Mouse (Mus musculus): Measurements from ENCODE around the gene Aff1. TPM values are rescaled to one million over a fixed set of nuclear protein-coding genes. Genes with fewer than 3 reads are reported as not detected.

Gene Aff1
- polyA plus RNA-seq, 1 experiment from 2014 or later, result 7.3 TPM

DNA sequence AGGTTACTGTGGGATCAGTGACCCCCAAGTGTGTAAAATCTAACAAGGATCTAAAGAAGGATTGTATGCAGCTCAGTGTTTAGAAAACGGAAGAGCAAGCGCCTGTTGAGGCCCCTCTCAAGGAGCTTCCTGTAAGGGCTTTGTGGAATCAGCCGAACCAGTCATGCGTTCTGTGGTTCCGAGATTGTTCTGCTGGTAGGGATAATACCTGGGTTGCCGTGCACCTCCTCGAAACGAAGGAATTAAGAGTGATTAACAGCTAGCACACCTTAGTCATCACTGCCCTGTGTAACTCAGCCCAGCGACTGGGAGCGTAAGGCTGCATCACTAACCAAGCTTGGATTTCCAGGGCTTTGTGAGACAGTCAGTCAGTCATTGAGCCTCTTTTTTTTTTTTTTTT, 87.7 kb downstream of the Aff1 start:
- H3K4me1 ChIP-seq (replicated peaks; ENCODE audit: control insufficient read depth, insufficient read depth, low read length), result peaks cover 23% of the 10 kb centered on the region
- ATAC-seq (replicated peaks; ENCODE audit: low FRiP score, low TSS enrichment, low read depth), result no peak
- H3K9me3 ChIP-seq (ENCODE audit: control insufficient read depth, low read length), result no peaks in the 10 kb centered on the region
- no peak overlapping the region for H3K9ac ChIP-seq (ENCODE audit: low read length)
- peaks cover 11% of the 10 kb centered on the region; the same call in 1 of the 2 replicates for H3K36me3 ChIP-seq (ENCODE audit: control insufficient read depth, insufficient read depth, low read length)
- H3K27ac ChIP-seq (ENCODE audit: low read depth), result no peak overlapping the region
- no peak for DNase-seq (ENCODE audit: low spot score)
- no peak overlapping the region for H3K4me2 ChIP-seq (ENCODE audit: low read length)
- WGBS, result 37% methylated on average over 10 of the region's 10 CpGs
- no peak overlapping the region for H3K4me3 ChIP-seq (ENCODE audit: low read depth, low read length)
- H3K27me3 ChIP-seq (replicated peaks; ENCODE audit: control insufficient read depth, insufficient read depth, low read length), result no peaks in the 10 kb centered on the region

DNA sequence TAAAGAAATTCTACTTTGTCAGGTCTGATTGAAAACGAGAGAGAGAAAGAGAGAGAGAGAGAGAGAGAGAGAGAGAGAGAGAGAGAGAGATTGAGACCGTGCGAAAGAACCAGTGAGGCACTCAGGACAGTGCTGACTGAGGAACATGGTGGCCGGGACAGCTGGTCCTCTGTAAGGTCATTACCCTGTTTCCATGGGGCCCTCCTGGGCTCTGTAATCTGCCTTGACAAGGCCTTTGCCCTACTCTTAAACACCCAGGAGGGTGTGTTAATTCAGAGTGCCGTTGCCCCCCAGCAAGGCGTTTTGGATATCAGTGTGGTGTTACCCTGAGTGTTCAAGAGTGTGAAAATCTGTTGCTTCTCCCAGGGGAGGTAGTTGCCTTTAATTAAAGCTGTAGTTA, 88.1 kb downstream of the Aff1 start:
- Histone ChIP-seq H3K9ac (ENCODE audit: low read length) (no peak overlapping the region), H3K4me2 (ENCODE audit: low read length) (no peak overlapping the region), H3K27ac (ENCODE audit: low read depth) (no peak overlapping the region), H3K36me3 (ENCODE audit: control insufficient read depth, insufficient read depth, low read length) (peaks cover 12% of the 10 kb centered on the region; the same call in 1 of the 2 replicates), H3K4me1 (replicated peaks; ENCODE audit: control insufficient read depth, insufficient read depth, low read length) (peaks cover 23% of the 10 kb centered on the region), H3K4me3 (ENCODE audit: low read depth, low read length) (no peak overlapping the region), H3K27me3 (replicated peaks; ENCODE audit: control insufficient read depth, insufficient read depth, low read length) (no peaks in the 10 kb centered on the region), H3K9me3 (ENCODE audit: control insufficient read depth, low read length) (no peaks in the 10 kb centered on the region)
- DNase-seq (ENCODE audit: low spot score), result no peak
- WGBS, result 44% methylated on average over 6 of the region's 6 CpGs
- no peak for ATAC-seq (replicated peaks; ENCODE audit: low FRiP score, low TSS enrichment, low read depth)

DNA sequence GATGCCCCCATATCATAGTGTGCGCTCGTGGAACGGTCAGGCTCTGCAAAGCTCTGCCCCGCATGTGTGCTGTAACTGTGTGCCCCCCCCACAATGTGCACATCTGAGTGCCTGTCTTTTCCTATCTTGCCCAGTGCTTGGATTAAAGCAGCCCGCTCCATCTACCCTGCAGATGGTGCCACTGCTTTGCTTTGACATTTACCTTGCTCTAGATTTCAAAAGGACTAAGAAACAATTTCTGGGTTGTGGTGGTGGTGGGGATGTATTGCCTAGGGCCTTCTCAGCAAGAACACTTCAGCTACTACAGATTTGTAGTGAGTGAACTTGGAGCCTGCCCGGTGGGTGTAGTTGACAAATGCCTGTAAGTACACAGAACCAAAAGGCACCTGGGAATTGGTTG, 88.7 kb downstream of the Aff1 start:
- peaks cover 12% of the 10 kb centered on the region; the same call in 1 of the 2 replicates for H3K36me3 ChIP-seq (ENCODE audit: control insufficient read depth, insufficient read depth, low read length)
- WGBS, result 83% methylated on average over 6 of the region's 6 CpGs
- ATAC-seq (replicated peaks; ENCODE audit: low FRiP score, low TSS enrichment, low read depth) (no peak), DNase-seq (ENCODE audit: low spot score) (no peak)
- peaks cover 23% of the 10 kb centered on the region for H3K4me1 ChIP-seq (replicated peaks; ENCODE audit: control insufficient read depth, insufficient read depth, low read length)
- no peak overlapping the region for H3K9ac ChIP-seq (ENCODE audit: low read length)
- no peak overlapping the region for H3K4me3 ChIP-seq (ENCODE audit: low read depth, low read length)
- no peak overlapping the region for H3K27ac ChIP-seq (ENCODE audit: low read depth)
- no peak overlapping the region for H3K4me2 ChIP-seq (ENCODE audit: low read length)
- no peaks in the 10 kb centered on the region for H3K27me3 ChIP-seq (replicated peaks; ENCODE audit: control insufficient read depth, insufficient read depth, low read length)
- no peaks in the 10 kb centered on the region for H3K9me3 ChIP-seq (ENCODE audit: control insufficient read depth, low read length)

DNA sequence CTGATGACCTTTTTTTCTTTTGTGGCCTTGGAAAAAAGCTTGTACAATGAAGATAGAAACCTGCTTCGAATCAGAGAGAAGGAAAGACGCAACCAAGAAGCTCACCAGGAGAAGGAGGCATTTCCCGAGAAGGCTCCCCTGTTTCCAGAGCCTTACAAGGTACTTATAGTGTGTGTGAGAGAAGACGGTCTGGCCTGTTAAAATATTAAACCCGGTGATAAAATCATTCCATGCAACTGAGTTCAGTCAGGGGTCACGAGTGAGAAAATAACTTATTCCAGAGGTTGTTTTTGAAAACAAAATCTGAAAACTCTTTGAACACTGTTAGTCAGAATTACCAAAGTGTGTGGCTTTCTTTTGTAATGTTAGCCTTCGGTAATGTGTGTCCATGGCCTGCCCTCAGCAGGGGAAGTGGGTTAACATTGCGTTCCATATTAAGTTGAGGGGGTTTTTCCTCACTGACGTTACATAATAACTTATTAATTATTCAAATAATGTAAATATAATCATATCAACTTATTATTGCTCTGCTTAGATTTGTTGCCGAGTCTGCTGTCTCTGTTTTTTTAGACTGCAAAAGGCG, 91.0 kb downstream of the Aff1 start:
- DNase-seq (ENCODE audit: low spot score), result no peak
- WGBS, result 71% methylated on average over 11 of the region's 11 CpGs
- Histone ChIP-seq H3K4me2 (ENCODE audit: low read length) (no peak overlapping the region), H3K4me1 (replicated peaks; ENCODE audit: control insufficient read depth, insufficient read depth, low read length) (peaks cover 13% of the 10 kb centered on the region), H3K9me3 (ENCODE audit: control insufficient read depth, low read length) (no peaks in the 10 kb centered on the region), H3K36me3 (ENCODE audit: control insufficient read depth, insufficient read depth, low read length) (peaks cover 12% of the 10 kb centered on the region; the same call in 1 of the 2 replicates), H3K27me3 (replicated peaks; ENCODE audit: control insufficient read depth, insufficient read depth, low read length) (no peaks in the 10 kb centered on the region), H3K9ac (ENCODE audit: low read length) (no peak overlapping the region), H3K4me3 (ENCODE audit: low read depth, low read length) (no peak overlapping the region), H3K27ac (ENCODE audit: low read depth) (no peak overlapping the region)
- ATAC-seq (replicated peaks; ENCODE audit: low FRiP score, low TSS enrichment, low read depth), result no peak

DNA sequence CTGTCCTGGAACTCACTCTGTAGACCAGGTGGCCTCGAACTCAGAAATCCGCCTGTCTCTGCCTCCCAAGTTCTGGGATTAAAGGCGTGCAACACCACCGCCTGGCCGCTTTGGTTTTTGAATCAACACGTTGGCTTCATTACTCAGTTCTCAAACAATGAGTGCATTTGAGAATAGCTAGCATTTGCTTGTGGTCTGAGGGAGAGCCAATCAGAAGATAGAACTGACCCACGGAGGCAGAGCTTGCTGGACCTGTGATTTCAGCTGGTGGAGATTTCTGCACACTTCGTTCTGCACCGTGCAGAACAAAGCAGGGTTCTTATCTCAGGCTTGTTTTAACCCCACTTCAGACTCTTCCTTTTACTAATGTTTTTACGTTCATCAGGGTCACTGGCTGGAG, 93.9 kb downstream of the Aff1 start:
- Histone ChIP-seq H3K27ac (ENCODE audit: low read depth) (no peak overlapping the region), H3K36me3 (ENCODE audit: control insufficient read depth, insufficient read depth, low read length) (peaks cover 12% of the 10 kb centered on the region; the same call in 1 of the 2 replicates), H3K4me1 (replicated peaks; ENCODE audit: control insufficient read depth, insufficient read depth, low read length) (0 out of 2 replicates have a peak, but pooled peaks cover 4% of the 10 kb centered on the region), H3K4me2 (ENCODE audit: low read length) (no peak overlapping the region), H3K4me3 (ENCODE audit: low read depth, low read length) (no peak overlapping the region), H3K9ac (ENCODE audit: low read length) (no peak overlapping the region), H3K9me3 (ENCODE audit: control insufficient read depth, low read length) (no peaks in the 10 kb centered on the region), H3K27me3 (replicated peaks; ENCODE audit: control insufficient read depth, insufficient read depth, low read length) (no peaks in the 10 kb centered on the region)
- DNase-seq (ENCODE audit: low spot score) (no peak), ATAC-seq (replicated peaks; ENCODE audit: low FRiP score, low TSS enrichment, low read depth) (no peak)
- 80% methylated on average over 10 of the region's 10 CpGs for WGBS

DNA sequence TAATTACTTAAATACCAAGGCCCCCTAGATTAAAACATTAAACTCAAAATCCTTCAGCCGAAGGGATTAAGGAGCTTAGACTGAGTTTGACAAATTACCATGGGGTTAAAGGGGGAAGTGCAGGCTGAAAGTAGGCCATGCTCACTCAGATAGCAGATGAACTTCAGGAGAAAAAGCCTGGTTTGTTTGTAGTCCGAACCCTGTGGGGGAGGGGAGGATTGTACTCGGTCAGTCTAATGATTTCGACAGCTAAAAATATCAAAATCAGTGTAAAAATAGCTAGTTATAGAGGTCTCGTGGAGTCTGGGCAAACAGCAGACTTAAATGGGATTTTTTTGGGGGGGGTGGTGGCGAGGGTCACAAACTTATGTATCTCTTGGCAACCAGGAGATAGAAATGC, 96.3 kb downstream of the Aff1 start:
- Histone ChIP-seq H3K4me3 (ENCODE audit: low read depth, low read length) (no peak overlapping the region), H3K4me1 (replicated peaks; ENCODE audit: control insufficient read depth, insufficient read depth, low read length) (0 out of 2 replicates have a peak, but pooled peaks cover 4% of the 10 kb centered on the region), H3K27me3 (replicated peaks; ENCODE audit: control insufficient read depth, insufficient read depth, low read length) (no peaks in the 10 kb centered on the region), H3K27ac (ENCODE audit: low read depth) (no peak overlapping the region), H3K9me3 (ENCODE audit: control insufficient read depth, low read length) (no peaks in the 10 kb centered on the region), H3K36me3 (ENCODE audit: control insufficient read depth, insufficient read depth, low read length) (peaks cover 12% of the 10 kb centered on the region; the same call in 1 of the 2 replicates), H3K9ac (ENCODE audit: low read length) (no peak overlapping the region), H3K4me2 (ENCODE audit: low read length) (no peak overlapping the region)
- DNase-seq (ENCODE audit: low spot score) (no peak), ATAC-seq (replicated peaks; ENCODE audit: low FRiP score, low TSS enrichment, low read depth) (no peak)
- WGBS, result 28% methylated on average over 6 of the region's 6 CpGs

DNA sequence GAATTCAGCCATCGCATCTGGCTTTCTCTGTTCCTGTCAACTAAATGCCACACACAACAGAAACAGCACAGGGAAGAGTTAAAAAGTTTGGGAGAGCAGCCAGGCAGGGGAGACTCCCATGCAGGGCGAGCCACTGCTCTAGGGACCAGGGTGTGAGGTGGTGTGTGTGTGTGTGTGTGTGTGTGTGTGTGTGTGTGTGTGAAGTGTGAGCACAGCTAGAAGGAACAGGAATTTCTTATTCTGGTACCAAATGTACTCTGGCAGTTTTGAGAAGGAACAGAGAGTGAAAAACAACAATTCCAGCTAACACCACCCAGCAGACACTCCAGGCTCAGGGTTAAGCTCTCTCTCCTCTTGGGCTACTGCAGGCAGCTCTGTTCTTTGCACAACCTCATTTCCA, 96.8 kb downstream of the Aff1 start:
- H3K27ac ChIP-seq (ENCODE audit: low read depth), result no peak overlapping the region
- no peak overlapping the region for H3K4me2 ChIP-seq (ENCODE audit: low read length)
- no peak for ATAC-seq (replicated peaks; ENCODE audit: low FRiP score, low TSS enrichment, low read depth)
- H3K4me3 ChIP-seq (ENCODE audit: low read depth, low read length), result no peak overlapping the region
- H3K36me3 ChIP-seq (ENCODE audit: control insufficient read depth, insufficient read depth, low read length), result peaks cover 8% of the 10 kb centered on the region; the same call in 1 of the 2 replicates
- H3K9ac ChIP-seq (ENCODE audit: low read length), result no peak overlapping the region
- no peaks in the 10 kb centered on the region for H3K27me3 ChIP-seq (replicated peaks; ENCODE audit: control insufficient read depth, insufficient read depth, low read length)
- no peaks in the 10 kb centered on the region for H3K9me3 ChIP-seq (ENCODE audit: control insufficient read depth, low read length)
- DNase-seq (ENCODE audit: low spot score), result no peak
- H3K4me1 ChIP-seq (replicated peaks; ENCODE audit: control insufficient read depth, insufficient read depth, low read length), result 0 out of 2 replicates have a peak, but pooled peaks cover 4% of the 10 kb centered on the region
- WGBS, result 27% methylated on average over 2 of the region's 2 CpGs

DNA sequence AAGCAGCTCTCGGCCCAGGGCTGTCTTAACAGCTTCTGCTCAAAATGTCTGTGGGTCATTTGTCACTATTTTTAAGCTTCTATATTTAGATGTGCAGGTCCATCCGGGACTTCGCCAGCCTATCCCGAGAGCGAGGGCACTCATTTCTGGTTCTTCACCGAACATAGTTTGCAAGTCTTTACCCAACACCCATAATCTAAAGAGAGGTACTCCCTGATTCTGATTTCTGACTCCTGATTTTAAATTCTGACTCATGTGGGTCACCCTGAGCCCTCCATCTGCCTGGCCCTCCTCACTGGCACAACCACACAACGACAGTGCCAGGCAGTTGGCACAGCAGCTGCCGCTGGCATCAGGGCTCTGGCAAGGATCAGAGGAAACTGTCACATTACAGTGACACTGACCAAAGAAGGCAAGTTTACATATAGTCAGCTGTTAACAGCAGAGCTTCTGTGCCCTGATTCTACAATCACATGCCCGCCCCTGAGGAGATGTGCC, 97.5 kb downstream of the Aff1 start:
- ATAC-seq (replicated peaks; ENCODE audit: low FRiP score, low TSS enrichment, low read depth), result no peak

DNA sequence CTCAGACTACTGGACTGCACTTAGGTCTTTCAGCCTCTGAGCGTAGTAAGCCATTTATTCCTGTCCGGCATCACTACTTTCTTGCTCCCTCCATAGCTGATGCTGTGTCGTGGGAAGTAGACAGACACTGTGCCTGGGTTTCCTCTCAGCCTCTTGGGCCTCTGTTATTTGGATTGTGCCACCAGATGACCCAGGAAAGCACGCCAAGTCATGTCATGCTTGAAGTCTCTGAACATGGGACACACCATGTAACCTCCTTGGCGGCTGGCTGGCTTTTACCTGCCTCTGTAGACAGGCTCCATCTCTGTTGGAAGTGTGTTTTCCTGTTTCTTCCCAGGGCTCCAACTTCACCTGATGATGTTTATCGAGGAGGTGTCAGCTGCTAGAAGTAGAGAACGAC, 99.6 kb downstream of the Aff1 start:
- no peak overlapping the region for H3K27ac ChIP-seq (ENCODE audit: low read depth)
- no peak overlapping the region for H3K4me3 ChIP-seq (ENCODE audit: low read depth, low read length)
- ATAC-seq (replicated peaks; ENCODE audit: low FRiP score, low TSS enrichment, low read depth) (no peak), DNase-seq (ENCODE audit: low spot score) (no peak)
- no peaks in the 10 kb centered on the region for H3K9me3 ChIP-seq (ENCODE audit: control insufficient read depth, low read length)
- no peaks in the 10 kb centered on the region for H3K27me3 ChIP-seq (replicated peaks; ENCODE audit: control insufficient read depth, insufficient read depth, low read length)
- no peak overlapping the region for H3K9ac ChIP-seq (ENCODE audit: low read length)
- H3K36me3 ChIP-seq (ENCODE audit: control insufficient read depth, insufficient read depth, low read length), result no peaks in the 10 kb centered on the region; the same call in 1 of the 2 replicates
- 83% methylated on average over 7 of the region's 7 CpGs for WGBS
- H3K4me2 ChIP-seq (ENCODE audit: low read length), result no peak overlapping the region
- H3K4me1 ChIP-seq (replicated peaks; ENCODE audit: control insufficient read depth, insufficient read depth, low read length), result 0 out of 2 replicates have a peak, but pooled peaks cover 4% of the 10 kb centered on the region

More for the DNA sequence above, 97.5 kb downstream of the Aff1 start:
- WGBS, result 76% methylated on average over 9 of the region's 9 CpGs
- Histone ChIP-seq H3K4me3 (ENCODE audit: low read depth, low read length) (no peak overlapping the region), H3K4me1 (replicated peaks; ENCODE audit: control insufficient read depth, insufficient read depth, low read length) (0 out of 2 replicates have a peak, but pooled peaks cover 4% of the 10 kb centered on the region), H3K27me3 (replicated peaks; ENCODE audit: control insufficient read depth, insufficient read depth, low read length) (no peaks in the 10 kb centered on the region), H3K9me3 (ENCODE audit: control insufficient read depth, low read length) (no peaks in the 10 kb centered on the region), H3K9ac (ENCODE audit: low read length) (no peak overlapping the region), H3K36me3 (ENCODE audit: control insufficient read depth, insufficient read depth, low read length) (peaks cover 3% of the 10 kb centered on the region; the same call in 1 of the 2 replicates), H3K4me2 (ENCODE audit: low read length) (no peak overlapping the region), H3K27ac (ENCODE audit: low read depth) (no peak overlapping the region)
- DNase-seq (ENCODE audit: low spot score), result no peak

Data from intestine, embryonic 14.5 days (tissue).